Mouse (Mus musculus): ENCODE results near the gene Rgp1.
A peak's percentile ranks its signal among the peaks of the same experiment; 100 is the strongest.
"Not testable (repeated sequence)": the region's sequence is repeated elsewhere in the genome, so short reads cannot be mapped to it uniquely, and the experiment has no call there.

Gene Rgp1

GRCm38 (mm10) chr4:43578376-43579204, at the start of gene Rgp1, which contains the start of gene Gba2:
Rgp1 (plus strand) TSS chr4:43578715.
Gba2 (minus strand) TSS chr4:43578873.
- peak; percentile 60 to 80 for DNase-seq (ENCODE audit: low spot score in 2 of 2)

- DNase-seq (ENCODE audit: low spot score in 2 of 2) = no peak
These were observed 48.4 kb upstream of the Rgp1 start for GRCm38 (mm10) chr4:43530081-43530501.

- DNase-seq (ENCODE audit: low spot score in 2 of 2) = peak; percentile 42 to 70
These were observed 47.9 kb upstream of the Rgp1 start for GRCm38 (mm10) chr4:43530581-43530980.

- DNase-seq (ENCODE audit: low spot score in 2 of 2) = no peak
These were observed 45.2 kb upstream of the Rgp1 start for GRCm38 (mm10) chr4:43533270-43533669.

- DNase-seq (ENCODE audit: low spot score in 2 of 2) = no peak
These were observed 42.9 kb upstream of the Rgp1 start for GRCm38 (mm10) chr4:43535628-43536027.

GRCm38 (mm10) chr4:43536031-43536430, 42.5 kb upstream of the Rgp1 start:
- DNase-seq (ENCODE audit: low spot score in 2 of 2) = no peak

- no peak for DNase-seq (ENCODE audit: low spot score in 2 of 2)
These were observed 36.5 kb upstream of the Rgp1 start for GRCm38 (mm10) chr4:43542044-43542443.

- no peak for DNase-seq (ENCODE audit: low spot score in 2 of 2)
These were observed 32.0 kb upstream of the Rgp1 start for GRCm38 (mm10) chr4:43546375-43547047.

- no peak for DNase-seq (ENCODE audit: low spot score in 2 of 2)
These were observed 31.4 kb upstream of the Rgp1 start for GRCm38 (mm10) chr4:43547160-43547559.

- no peak for DNase-seq (ENCODE audit: low spot score in 2 of 2)
These were observed 29.5 kb upstream of the Rgp1 start for GRCm38 (mm10) chr4:43549055-43549454.

- not testable (repeated sequence) for DNase-seq (ENCODE audit: low spot score in 2 of 2)
These were observed 26.7 kb upstream of the Rgp1 start for GRCm38 (mm10) chr4:43551854-43552253.

GRCm38 (mm10) chr4:43552437-43552836, 26.1 kb upstream of the Rgp1 start:
- DNase-seq (ENCODE audit: low spot score in 2 of 2) = peak in 1 of 2 experiments; percentile 49

GRCm38 (mm10) chr4:43553891-43554290, 24.6 kb upstream of the Rgp1 start:
- no peak for DNase-seq (ENCODE audit: low spot score in 2 of 2)

GRCm38 (mm10) chr4:43555926-43556325, 22.6 kb upstream of the Rgp1 start:
- no peak for DNase-seq (ENCODE audit: low spot score in 2 of 2)

GRCm38 (mm10) chr4:43558028-43558630, 20.4 kb upstream of the Rgp1 start:
- no peak for DNase-seq (ENCODE audit: low spot score in 2 of 2)

GRCm38 (mm10) chr4:43558631-43559356, 19.7 kb upstream of the Rgp1 start:
- no peak for DNase-seq (ENCODE audit: low spot score in 2 of 2)

GRCm38 (mm10) chr4:43559519-43560242, 18.8 kb upstream of the Rgp1 start:
- DNase-seq (ENCODE audit: low spot score in 2 of 2) = no peak

GRCm38 (mm10) chr4:43560243-43560611, 18.3 kb upstream of the Rgp1 start:
- DNase-seq (ENCODE audit: low spot score in 2 of 2) = no peak

GRCm38 (mm10) chr4:43560976-43561375, 17.5 kb upstream of the Rgp1 start:
- DNase-seq (ENCODE audit: low spot score in 2 of 2) = no peak

GRCm38 (mm10) chr4:43561436-43561996, 17.0 kb upstream of the Rgp1 start:
- peak in 1 of 2 experiments; percentile 42 for DNase-seq (ENCODE audit: low spot score in 2 of 2)
